Mouse (Mus musculus) neural tube, embryonic 15.5 days (tissue): Measurements from ENCODE around the gene Rrnad1. TPM values are rescaled to one million over a fixed set of nuclear protein-coding genes. Genes with fewer than 3 reads are reported as not detected.
A peak's percentile ranks its signal among the peaks of the same experiment; 100 is the strongest.

Experiments used
- ATAC-seq: fragments of 200-750 bp; cut with Nextera tagmentation; 2 replicates; pipeline ENCODE4 v1.8.0; 2017; ENCODE audit warnings: mild to moderate bottlenecking, moderate TSS enrichment, moderate library complexity; ENCODE audit not compliant: low FRiP score
- H3K27ac ChIP-seq: fragments of 300-500 bp; sonication (generic); replicated peaks from 2 replicates; pipeline ENCODE4 v1.5.1; 2015; ENCODE audit warnings: mild to moderate bottlenecking, inconsistent platforms
- H3K27me3 ChIP-seq: fragments of 300-500 bp; sonication (generic); replicated peaks from 2 replicates; pipeline ENCODE4 v1.6.1; 2015; ENCODE audit warnings: inconsistent platforms
- H3K36me3 ChIP-seq: fragments of 300-500 bp; sonication (generic); 2 replicates; pipeline ENCODE4 v1.6.1; 2015; ENCODE audit warnings: inconsistent platforms
- H3K4me1 ChIP-seq: fragments of 300-500 bp; sonication (generic); 2 replicates; pipeline ENCODE4 v1.6.1; 2015; ENCODE audit warnings: inconsistent platforms
- H3K4me2 ChIP-seq: fragments of 300-500 bp; sonication (generic); 2 replicates; pipeline ENCODE4 v1.6.1; 2015; ENCODE audit warnings: inconsistent platforms, mild to moderate bottlenecking, moderate library complexity
- H3K4me3 ChIP-seq: fragments of 300-500 bp; sonication (generic); replicated peaks from 2 replicates; pipeline ENCODE4 v1.5.1; 2015; ENCODE audit warnings: mild to moderate bottlenecking, inconsistent platforms
- H3K9ac ChIP-seq: fragments of 300-500 bp; sonication (generic); replicated peaks from 2 replicates; pipeline ENCODE4 v1.6.1; 2015; ENCODE audit warnings: mild to moderate bottlenecking, inconsistent platforms
- H3K9me3 ChIP-seq: fragments of 300-500 bp; sonication (generic); replicated peaks from 2 replicates; pipeline ENCODE4 v1.6.1; 2016; ENCODE audit warnings: inconsistent platforms
- WGBS: fragments of 180-500 bp; shearing (Covaris S2); methylation state at CpG from one replicate; pipeline ENCODE4 v1.1.7; 2015; ENCODE audit warnings: mixed read lengths; 5-methylcytosine and 5-hydroxymethylcytosine counted together
- polyA plus RNA-seq: library from polyadenylated mRNA; unstranded; fragments of >200 nt; fragmentation: Nextera tagmentation; extraction: Ambion mirVana; gene quantifications from 2 replicates; pipeline ENCODE4 v1.2.1, GENCODE M21; 2015

Gene Rrnad1
- polyA plus RNA-seq, 1 experiment from 2014 or later, result 19.3 TPM

- H3K9me3 ChIP-seq, result no peaks in the 10 kb centered on the region
- no peak for ATAC-seq
- no peaks in the 10 kb centered on the region for H3K27me3 ChIP-seq
- peaks cover 79% of the 10 kb centered on the region for H3K4me1 ChIP-seq
- H3K4me2 ChIP-seq, result peak within 1 kb of the TSS; percentile 82
- H3K4me3 ChIP-seq, result peak within 1 kb of the TSS; percentile 35
- peak within 1 kb of the TSS; percentile 42; the same call in 1 of the 2 replicates for H3K9ac ChIP-seq
- H3K36me3 ChIP-seq, result no peaks in the 10 kb centered on the region
- H3K27ac ChIP-seq, result no peak within 1 kb of the TSS
- 2% methylated on average over 35 of the region's 35 CpGs for WGBS
Observed at GRCm38 (mm10) chr3:87948378-87949265, 18.1 kb upstream of the Rrnad1 start, which contains the start of gene Crabp2. TSS of gene Crabp2 (plus strand) at chr3:87948666.

- WGBS, result 0% methylated on average over 17 of the region's 17 CpGs
- Histone ChIP-seq H3K36me3 (0 out of 2 replicates have a peak, but pooled peaks cover 2% of the 10 kb centered on the region), H3K9me3 (no peaks in the 10 kb centered on the region), H3K27ac (no peak overlapping the region), H3K9ac (peak overlapping the region; percentile 36; the same call in 1 of the 2 replicates), H3K4me2 (peak overlapping the region; percentile 82), H3K4me1 (peaks cover 74% of the 10 kb centered on the region), H3K4me3 (peak overlapping the region; percentile 35), H3K27me3 (no peaks in the 10 kb centered on the region)
- no peak; the same call in 1 of the 2 replicates for ATAC-seq
Observed at GRCm38 (mm10) chr3:87947811-87948199, 17.3 kb upstream of the Rrnad1 start.

GRCm38 (mm10) chr3:87947056-87947810, 16.7 kb upstream of the Rrnad1 start:
- Histone ChIP-seq H3K4me2 (peak overlapping the region; percentile 82), H3K36me3 (peaks cover 6% of the 10 kb centered on the region), H3K27me3 (no peaks in the 10 kb centered on the region), H3K4me3 (peak overlapping the region; percentile 35), H3K27ac (no peak overlapping the region; the same call in 1 of the 2 replicates), H3K9ac (peak overlapping the region; percentile 36), H3K9me3 (no peaks in the 10 kb centered on the region), H3K4me1 (peaks cover 68% of the 10 kb centered on the region)
- ATAC-seq, result 0 out of 2 replicates have a peak, but pooled peaks have one; percentile 31
- 6% methylated on average over 26 of the region's 26 CpGs for WGBS

- 33% methylated on average over 1 of the region's 1 CpGs for WGBS
Observed at GRCm38 (mm10) chr3:87946541-87946860, 16.0 kb upstream of the Rrnad1 start.

GRCm38 (mm10) chr3:87945781-87946540, 15.4 kb upstream of the Rrnad1 start:
- H3K36me3 ChIP-seq, result peaks cover 19% of the 10 kb centered on the region
- no peaks in the 10 kb centered on the region for H3K27me3 ChIP-seq
- WGBS, result 16% methylated on average over 12 of the region's 12 CpGs
- no peaks in the 10 kb centered on the region for H3K9me3 ChIP-seq
- H3K4me3 ChIP-seq, result no peak overlapping the region
- no peak overlapping the region for H3K9ac ChIP-seq
- H3K4me1 ChIP-seq, result peaks cover 60% of the 10 kb centered on the region
- no peak for ATAC-seq
- H3K4me2 ChIP-seq, result no peak overlapping the region
- H3K27ac ChIP-seq, result no peak overlapping the region

More at GRCm38 (mm10) chr3:87946541-87946860, 16.0 kb upstream of the Rrnad1 start:
- no peak overlapping the region for H3K27ac ChIP-seq
- H3K4me2 ChIP-seq, result no peak overlapping the region
- peaks cover 61% of the 10 kb centered on the region for H3K4me1 ChIP-seq
- no peak overlapping the region for H3K4me3 ChIP-seq
- ATAC-seq, result no peak
- H3K36me3 ChIP-seq, result peaks cover 13% of the 10 kb centered on the region
- H3K9ac ChIP-seq, result no peak overlapping the region; the same call in 1 of the 2 replicates
- no peaks in the 10 kb centered on the region for H3K27me3 ChIP-seq
- no peaks in the 10 kb centered on the region for H3K9me3 ChIP-seq

- Histone ChIP-seq H3K27ac (no peak overlapping the region), H3K4me1 (peaks cover 55% of the 10 kb centered on the region), H3K9me3 (no peaks in the 10 kb centered on the region), H3K27me3 (no peaks in the 10 kb centered on the region), H3K4me2 (no peak overlapping the region), H3K36me3 (peaks cover 26% of the 10 kb centered on the region), H3K9ac (no peak overlapping the region), H3K4me3 (no peak overlapping the region)
- ATAC-seq, result no peak
- 13% methylated on average over 4 of the region's 4 CpGs for WGBS
Observed at GRCm38 (mm10) chr3:87944838-87945600, 14.5 kb upstream of the Rrnad1 start.

GRCm38 (mm10) chr3:87943586-87943985, 13.1 kb upstream of the Rrnad1 start:
- Histone ChIP-seq H3K4me2 (no peak overlapping the region), H3K4me3 (no peak overlapping the region), H3K27me3 (no peaks in the 10 kb centered on the region), H3K4me1 (peaks cover 41% of the 10 kb centered on the region), H3K9ac (no peak overlapping the region), H3K27ac (no peak overlapping the region), H3K9me3 (no peaks in the 10 kb centered on the region), H3K36me3 (peaks cover 40% of the 10 kb centered on the region)
- no peak for ATAC-seq
- WGBS, result 78% methylated on average over 7 of the region's 7 CpGs

- no peak overlapping the region for H3K9ac ChIP-seq
- no peak for ATAC-seq
- H3K27ac ChIP-seq, result no peak overlapping the region
- H3K4me2 ChIP-seq, result no peak overlapping the region
- no peaks in the 10 kb centered on the region for H3K9me3 ChIP-seq
- peaks cover 32% of the 10 kb centered on the region for H3K4me1 ChIP-seq
- H3K4me3 ChIP-seq, result no peak overlapping the region
- WGBS, result 98% methylated on average over 2 of the region's 2 CpGs
- H3K36me3 ChIP-seq, result peaks cover 51% of the 10 kb centered on the region
- H3K27me3 ChIP-seq, result no peaks in the 10 kb centered on the region
Observed at GRCm38 (mm10) chr3:87942471-87942870, 12.0 kb upstream of the Rrnad1 start.

- Histone ChIP-seq H3K27me3 (no peaks in the 10 kb centered on the region), H3K4me1 (peaks cover 23% of the 10 kb centered on the region), H3K4me2 (no peak overlapping the region), H3K36me3 (peaks cover 57% of the 10 kb centered on the region), H3K9me3 (no peaks in the 10 kb centered on the region), H3K4me3 (no peak overlapping the region), H3K27ac (no peak overlapping the region), H3K9ac (no peak overlapping the region)
- 58% methylated on average over 5 of the region's 5 CpGs for WGBS
- no peak for ATAC-seq
Observed at GRCm38 (mm10) chr3:87940611-87941010, 10.1 kb upstream of the Rrnad1 start.

GRCm38 (mm10) chr3:87935776-87936175, 5.3 kb upstream of the Rrnad1 start:
- Histone ChIP-seq H3K4me3 (no peak overlapping the region), H3K4me2 (no peak overlapping the region; the same call in 1 of the 2 replicates), H3K27me3 (no peaks in the 10 kb centered on the region), H3K9ac (peak overlapping the region; percentile 32; the same call in 1 of the 2 replicates), H3K9me3 (no peaks in the 10 kb centered on the region), H3K36me3 (peaks cover 60% of the 10 kb centered on the region), H3K4me1 (peaks cover 53% of the 10 kb centered on the region), H3K27ac (no peak overlapping the region)
- ATAC-seq, result no peak
- 84% methylated on average over 2 of the region's 2 CpGs for WGBS
